Mouse (Mus musculus) cerebellum, postnatal 14 days (tissue): Measurements from ENCODE around the gene Prkce.
A peak's percentile ranks its signal among the peaks of the same experiment; 100 is the strongest.

Source experiments
- DNase-seq, 2 experiments: peaks; one replicate each; pipeline ENCODE4 v3.0.0; 2021; ENCODE audit warnings: mixed read lengths in 2 of 2

Gene Prkce

DNA sequence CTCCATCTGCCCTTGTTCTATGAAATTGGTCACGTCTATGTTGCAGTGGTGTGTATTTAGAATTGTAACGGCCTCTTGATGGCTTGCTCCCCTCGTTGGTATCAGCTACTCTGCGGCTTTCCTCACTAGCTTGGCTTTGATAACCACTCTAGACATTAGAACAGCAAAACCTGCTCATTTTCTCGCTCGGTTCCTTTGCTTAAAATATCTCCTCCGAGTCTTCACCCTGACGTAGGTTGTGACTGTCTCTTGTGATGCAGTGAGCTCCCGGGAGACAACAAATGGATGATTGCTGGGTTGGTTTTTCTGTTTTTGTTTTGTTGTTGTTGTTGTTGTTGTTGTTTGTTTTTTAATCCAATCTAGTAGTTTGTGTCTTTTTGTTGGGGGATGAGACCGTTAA, 361.4 kb downstream of the Prkce start:
- no peak for DNase-seq

DNA sequence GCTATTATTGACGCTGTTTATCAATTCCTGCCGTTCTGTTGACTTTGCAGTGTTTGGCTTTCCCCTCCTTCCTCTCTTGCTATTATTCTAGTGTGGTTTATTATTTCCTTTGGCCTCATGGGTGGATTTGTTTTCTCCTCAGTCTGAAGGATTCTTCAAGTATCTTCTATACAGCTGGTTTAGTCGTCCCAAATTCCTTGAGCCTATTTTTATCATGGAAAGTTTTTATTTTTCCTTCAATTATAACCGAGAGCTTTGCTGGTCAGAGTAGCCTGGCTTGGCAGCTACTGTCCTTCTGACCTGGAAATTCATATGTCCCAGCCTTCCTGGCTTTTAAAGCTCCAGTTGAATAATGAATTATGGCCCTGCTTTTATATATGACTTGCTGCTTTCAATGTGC, 361.8 kb downstream of the Prkce start:
- no peak for DNase-seq

DNA sequence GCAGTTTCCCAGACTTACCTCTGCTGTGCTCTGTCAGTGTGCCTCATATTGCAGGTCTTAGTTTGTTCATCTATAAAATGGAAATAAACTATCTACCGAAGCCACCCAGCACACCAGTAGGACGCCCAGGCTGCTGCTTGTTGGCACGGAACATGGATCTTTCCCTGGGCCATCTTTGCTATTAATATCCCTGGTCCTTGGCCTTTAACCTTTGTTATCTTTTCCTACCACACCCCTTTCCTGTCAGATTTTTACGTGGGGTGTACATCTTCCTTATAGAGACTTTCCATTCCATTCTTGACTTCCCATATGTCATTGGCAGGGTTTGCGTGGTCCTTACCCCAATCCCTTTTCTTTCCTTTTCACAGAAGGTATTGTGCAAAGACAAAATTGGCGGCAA, 363.6 kb downstream of the Prkce start:
- DNase-seq, result no peak

DNA sequence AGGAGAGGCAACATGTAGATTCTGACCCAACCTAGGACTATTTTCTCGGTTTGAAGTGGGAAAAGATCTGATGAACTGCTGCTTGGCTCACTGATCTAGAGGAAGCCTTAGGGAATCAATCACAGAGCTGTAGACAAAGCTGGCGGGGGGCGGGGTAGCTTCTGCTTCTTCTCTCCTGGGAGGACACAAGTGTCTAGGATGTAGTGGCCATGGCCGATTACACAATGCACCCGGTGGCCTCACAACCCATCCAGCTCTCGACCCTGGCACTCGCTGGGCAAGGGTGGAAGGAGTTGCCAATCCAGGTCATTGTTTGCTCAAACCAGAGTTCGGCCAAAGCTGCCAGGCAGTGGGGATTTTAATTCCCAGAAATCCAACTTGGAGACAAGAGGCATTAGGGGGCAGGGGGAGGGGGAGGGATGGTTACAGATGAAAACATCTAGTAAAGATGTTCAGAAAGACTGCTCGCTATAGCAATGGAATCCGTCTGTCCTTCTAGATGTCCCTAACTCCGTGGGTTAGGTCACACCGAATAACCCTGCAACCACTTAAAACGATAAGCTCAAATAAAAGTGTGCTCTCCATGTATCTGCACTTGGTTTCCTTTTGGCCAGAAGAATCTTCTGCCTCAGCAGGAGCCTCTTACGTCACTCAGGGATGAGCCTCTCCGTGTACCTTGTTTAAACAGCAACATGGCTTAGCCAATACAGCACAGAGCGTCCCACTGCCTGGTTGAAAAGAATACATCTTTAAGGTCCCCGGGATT, 365.4 kb downstream of the Prkce start:
- DNase-seq, result peak in 1 of 2 experiments; percentile 26

DNA sequence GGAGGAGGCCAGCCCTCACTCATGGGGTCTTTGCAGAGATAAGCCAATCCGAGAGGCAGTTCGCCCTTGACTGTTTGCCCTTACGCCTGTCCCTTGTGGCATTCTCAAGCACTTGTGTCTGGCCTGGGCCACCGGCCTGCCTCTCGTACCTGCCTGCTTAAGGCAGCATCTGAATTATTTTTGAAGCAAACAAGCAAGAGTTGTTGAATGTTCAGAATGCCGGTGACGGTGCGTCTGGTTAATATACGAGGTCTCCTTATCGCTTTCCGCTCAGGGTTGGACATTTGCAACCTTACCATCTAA, 365.9 kb downstream of the Prkce start:
- no peak for DNase-seq

DNA sequence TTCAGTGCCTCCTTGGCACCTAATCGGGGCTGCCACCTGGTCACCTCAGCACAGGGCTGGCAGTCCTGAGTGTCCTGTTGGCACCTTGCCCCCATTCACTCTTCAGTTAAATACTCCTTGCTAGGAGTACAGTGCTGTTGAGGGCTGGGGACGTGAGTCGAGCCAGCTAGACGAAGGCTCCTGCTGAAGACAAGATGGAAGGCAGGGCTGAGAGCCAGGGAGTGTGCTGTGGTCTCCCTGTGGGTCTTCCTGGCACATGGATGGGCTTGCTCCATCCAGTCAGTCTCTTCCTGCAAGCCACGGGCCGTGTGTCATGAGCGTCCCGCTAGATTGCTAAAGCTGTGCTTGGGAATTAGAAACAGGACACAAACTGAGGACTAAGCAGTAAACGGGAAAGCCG, 367.5 kb downstream of the Prkce start:
- DNase-seq, result peak; percentile 88 to 91

DNA sequence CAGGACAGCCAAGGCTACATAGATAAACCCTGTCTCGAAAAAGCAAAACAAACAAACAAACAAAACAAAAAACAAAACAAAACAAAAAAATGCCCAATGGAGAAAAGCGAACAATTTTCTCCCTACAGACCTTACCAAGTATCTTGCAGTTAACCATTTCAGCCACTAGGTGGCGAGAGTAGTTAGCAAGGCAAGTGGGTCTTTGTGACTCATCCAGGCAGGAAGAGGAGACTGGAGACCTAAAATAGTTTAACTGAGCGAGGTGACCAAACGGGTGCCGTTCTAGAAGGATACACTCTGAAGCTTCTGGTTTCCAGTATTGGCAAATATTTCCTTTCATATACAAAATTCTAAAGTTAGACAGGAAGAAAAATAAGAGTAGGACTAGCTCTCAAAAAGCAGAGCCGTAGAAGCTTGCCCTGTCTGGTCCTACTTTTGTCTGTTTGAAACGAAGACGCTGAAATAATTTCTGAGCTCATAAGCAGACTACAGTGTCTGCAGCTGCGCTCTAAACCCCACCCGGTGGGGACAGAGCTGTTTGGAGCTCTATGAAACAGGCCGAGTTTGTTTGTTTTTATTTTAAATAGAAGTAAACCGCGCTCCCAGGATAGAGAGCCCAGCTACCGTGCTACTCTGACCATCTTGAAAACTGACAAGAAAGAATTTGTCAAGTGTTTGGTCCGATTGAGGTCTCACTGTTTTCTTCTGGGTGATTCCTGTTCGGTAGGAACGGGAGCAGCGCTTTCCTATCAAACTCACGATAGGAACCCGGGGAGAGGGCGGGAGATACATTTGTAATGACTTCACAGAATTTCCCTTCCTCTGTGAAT, 368.5 kb downstream of the Prkce start:
- DNase-seq, result peak; percentile 89

DNA sequence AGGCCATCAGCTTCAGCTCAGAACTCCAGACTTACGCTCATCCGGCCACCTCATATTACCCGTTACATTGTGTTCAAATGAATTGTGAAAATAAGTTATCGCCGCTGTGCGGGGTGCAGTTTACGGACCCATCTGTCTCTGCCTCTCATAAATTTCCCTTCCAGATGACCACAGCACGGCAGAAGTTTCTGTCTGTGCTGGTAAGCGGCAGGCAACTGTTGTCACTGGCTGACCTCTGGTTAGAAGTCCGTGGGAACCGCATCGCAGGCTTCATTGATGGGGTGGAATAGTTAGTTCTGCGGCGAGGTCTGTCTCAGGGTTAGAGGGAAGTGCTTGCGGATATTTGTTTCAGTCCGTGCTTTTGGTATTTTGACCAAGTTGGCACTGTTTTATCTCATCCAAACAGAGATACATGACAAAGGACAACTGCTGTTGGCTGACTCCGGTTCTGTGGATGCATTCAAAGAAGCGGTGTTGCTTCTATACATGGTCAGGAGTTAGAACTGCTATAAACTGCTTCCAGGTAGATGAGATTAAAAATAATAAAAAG, 372.4 kb downstream of the Prkce start:
- no peak for DNase-seq

DNA sequence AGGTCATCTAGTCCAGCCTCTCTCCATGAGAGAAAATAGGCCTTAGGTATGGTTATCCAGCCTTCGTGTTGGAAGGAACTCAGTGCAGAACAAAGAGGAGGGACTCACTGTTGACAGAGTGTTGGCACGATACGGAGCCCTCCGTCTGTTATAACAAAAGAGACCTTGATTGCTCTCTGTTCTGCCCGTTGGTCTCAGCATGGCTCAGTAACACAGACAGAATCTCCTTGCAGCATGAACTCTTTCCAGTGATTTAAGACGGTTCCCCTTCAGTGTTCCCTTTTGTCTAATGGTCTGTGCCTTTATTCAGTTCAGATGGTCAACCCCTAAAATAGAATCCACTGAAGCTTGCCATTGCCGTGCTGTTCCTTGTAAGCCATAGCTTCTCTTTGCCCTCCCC, 378.9 kb downstream of the Prkce start:
- DNase-seq, result peak; percentile 38 to 48

DNA sequence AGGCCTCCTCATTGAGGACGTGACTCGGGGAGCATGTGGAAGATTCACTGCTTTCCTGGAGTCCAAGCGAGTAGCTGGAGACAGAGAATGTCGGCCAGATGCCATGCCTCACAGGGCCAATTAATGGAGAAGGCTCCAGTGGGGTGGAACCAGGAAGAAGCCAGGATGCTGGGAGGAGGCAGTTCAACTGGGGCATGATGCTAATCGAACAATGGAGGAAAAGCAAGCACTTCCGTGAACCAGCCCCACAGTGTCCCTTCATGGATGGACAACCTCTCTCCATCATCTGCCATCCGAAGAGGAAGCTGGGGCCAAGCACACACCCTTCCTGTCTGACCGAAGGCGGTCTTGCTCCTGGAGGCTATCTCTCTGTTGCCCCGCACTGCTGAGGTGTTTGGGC, 381.5 kb downstream of the Prkce start:
- no peak for DNase-seq

DNA sequence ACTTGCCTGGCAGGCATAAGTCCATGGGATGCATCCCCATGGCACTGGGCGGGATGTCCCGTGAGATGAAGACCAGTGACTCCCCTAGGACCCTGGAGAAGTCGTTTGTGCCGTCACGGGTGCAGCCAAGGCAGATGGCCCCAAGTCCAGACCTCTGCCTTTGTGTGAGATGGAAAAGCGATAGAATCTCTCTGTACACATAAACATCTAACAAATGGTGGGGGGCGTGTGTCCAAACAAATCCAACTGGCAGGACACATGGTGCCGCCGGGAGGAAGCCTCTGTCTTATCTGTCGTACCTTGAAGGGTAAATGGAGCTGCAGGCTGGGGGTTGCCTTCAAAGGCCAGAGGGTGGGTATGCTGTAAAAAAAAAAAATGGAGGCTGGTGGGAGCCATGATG, 384.0 kb downstream of the Prkce start:
- no peak for DNase-seq

DNA sequence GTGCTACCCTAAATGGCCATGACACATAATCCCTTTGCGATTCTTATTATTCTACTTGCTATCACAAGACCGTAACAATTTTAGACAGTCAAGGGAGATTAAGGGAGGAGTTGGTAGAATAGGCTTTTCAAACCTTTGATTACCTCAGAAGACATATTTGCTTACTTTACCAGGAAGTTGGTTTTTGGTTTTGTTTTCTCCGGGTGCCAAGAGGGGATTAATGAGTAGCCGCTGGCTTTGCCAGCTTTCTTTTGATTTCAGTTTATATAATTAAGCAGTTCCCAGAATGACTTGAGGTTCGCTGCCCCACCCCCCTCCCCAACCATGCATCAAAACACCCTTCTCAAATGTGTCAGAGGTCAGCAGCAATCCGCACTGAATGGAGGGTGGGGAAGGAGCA, 384.4 kb downstream of the Prkce start:
- no peak for DNase-seq

DNA sequence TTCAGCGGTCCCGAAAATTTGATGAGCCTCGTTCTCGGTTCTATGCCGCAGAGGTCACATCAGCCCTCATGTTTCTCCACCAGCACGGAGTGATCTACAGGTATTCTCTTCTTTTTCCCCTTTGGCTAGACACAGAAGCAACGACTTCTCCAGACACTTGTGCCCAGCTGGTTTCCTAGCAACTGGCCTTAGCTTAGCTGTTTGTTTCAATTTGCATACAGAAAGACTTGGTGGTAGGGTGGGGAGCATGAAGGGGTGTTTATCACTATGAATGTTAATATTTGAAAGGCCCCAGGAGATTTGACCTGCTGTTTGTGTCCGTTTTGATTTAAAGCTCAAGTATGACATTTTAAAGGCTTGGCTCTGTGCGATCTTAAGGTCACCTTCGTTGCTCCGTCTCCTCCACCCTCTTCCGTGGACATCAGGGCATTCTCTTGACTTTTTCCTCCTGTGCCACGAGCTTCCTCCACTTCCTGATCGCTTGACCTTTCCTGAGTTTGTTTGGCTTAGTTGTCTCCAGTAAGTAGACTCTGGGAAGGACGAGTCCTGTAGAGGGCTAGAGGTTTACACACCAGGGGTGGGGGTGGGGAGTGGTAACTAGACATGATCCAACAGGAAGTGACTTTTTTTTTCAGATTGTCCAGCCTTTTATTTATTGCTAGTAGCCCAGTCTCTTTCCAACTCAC, 391.8 kb downstream of the Prkce start:
- no peak for DNase-seq

DNA sequence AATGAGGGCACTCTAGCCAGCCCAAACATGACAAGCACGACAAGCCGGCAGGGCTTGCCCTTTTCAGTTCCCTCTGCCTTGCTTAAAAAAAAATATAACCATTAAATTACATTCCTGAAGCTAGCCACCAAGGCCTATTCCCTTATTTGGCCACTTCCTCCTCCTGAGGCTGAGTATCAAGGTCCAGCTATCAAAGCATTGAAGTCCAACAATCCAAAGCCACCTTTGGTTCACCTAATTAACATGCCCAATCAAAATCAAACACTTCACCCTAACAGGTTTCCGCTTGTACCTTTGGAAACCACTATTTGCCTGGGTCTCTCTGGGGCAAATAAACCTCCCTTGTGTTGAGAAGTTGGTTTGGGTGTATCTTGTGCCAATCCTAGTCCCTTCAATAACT, 392.9 kb downstream of the Prkce start:
- no peak for DNase-seq

DNA sequence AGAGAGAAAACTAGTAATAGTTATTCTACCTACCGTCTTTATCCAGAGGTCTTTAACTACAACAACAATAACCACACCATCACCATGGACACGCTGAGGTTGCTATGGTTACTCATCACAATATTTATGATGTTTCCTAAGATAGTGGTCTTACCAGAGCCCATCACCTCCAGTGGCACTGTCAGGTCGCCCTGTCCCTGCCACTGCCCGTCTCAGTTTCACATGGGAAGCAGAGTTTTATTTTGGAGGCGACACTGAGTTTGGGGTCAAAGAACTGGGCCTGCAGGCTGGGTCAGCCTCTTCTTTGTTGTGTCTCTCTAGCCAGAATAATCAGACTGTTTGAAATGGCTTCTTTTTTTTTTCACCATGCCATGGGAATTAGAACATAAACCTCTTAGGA, 402.9 kb downstream of the Prkce start:
- no peak for DNase-seq

DNA sequence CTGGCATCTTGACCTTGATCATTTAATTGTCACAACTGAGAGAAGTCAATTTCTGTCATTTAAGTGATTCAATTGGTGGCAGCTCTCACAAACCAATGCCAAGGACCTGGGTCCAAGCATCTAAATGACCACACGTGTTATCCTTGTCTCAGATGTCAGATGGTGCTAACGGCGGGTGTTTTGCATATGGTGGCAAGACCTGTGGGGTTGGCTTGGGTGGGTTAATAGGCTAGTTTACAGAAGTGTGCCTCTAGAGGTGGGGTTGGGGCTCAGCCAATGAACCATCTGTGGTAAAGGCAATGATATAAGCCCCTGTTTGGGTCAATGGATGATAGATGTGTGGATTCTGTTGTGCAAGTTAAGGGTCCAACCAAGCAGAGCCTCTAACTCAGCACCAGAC, 403.7 kb downstream of the Prkce start:
- peak; percentile 17 to 25 for DNase-seq

DNA sequence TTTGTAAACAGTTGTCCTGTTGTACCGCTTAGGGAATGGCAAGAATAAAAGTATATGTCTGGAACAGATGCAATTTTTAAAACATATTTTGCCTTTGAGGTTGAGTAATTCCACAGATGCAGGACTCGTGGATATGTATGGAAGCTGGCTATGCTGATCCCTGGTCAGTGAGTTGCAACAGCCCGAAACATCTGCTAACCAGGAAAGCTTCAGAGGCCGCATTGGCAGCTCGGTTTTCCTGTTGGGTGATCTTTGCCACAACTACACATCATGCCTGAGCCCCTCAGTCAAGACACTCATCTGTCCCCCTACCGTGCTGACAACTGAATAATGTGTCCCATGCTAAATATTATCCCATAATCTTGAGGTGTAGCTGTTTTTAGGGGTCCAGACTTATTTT, 404.6 kb downstream of the Prkce start:
- no peak for DNase-seq

DNA sequence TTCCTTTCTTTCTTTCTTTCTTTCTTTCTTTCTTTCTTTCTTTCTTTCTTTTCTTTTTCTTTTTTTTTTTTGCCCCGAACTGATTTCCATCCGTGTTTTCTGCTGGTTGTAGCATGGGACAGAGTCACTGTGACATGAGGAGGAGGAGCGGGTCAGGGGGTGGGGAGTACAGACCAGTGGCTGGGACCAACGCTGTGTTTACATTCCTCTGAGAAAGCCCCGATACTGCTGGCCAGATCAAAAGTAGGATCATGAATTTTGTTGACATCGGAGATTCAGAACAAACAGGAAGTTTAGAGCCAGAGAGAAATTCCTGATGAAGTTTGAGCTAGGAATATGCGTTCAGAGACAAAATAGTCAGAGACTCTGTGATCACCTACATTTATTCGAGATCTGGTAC, 405.0 kb downstream of the Prkce start:
- DNase-seq, result no peak

DNA sequence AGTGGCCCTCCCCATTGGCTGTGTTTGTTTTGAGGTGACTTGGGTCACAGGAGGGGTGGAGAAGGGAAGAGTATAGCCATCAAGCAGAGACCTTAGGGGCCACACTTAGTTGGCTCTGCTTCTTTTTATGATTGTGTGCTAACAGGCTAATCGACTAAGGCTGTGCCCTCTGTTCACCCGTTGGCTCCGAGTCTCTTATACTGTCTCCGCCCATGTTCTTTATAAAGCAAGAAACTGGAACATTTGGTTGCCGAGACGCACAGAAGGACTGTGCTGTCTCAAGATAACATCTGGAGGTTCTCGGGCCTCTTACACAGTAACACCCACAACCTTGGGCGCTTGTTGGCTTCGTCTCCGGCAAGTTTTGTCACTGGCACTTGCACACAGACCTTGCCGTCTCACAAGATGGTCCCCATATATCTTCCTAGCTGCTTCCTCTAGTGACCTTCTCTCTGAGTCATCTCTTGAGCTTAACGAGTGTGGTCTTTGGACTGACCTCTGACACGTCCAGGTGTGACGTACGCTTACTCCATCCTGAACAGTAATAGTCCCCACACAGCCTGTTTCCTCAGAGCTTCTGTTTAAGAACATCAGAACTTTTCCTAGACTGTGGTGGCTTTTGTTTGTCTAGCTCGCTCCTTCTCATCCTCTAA, 406.1 kb downstream of the Prkce start:
- no peak for DNase-seq

DNA sequence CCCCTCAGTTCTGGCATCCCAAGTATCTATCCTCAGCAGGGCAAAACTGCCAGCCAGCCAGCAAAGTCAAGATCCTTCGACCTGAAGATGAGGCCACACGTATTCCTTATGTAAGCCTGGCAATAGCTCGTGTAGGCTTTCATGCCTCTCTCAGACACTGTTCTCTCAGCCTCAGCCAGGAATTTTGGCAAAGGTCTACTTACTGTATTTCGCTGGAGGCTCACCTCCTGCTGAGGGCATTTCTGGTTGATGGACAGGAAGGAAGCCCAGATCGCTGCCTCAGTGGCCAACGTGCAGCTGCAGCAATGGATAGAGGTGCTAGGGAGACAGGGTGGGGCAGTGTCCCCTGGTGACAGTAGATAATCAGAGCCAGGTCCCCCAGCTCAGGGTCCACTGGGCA, 413.1 kb downstream of the Prkce start:
- DNase-seq, result peak; percentile 42 to 44

DNA sequence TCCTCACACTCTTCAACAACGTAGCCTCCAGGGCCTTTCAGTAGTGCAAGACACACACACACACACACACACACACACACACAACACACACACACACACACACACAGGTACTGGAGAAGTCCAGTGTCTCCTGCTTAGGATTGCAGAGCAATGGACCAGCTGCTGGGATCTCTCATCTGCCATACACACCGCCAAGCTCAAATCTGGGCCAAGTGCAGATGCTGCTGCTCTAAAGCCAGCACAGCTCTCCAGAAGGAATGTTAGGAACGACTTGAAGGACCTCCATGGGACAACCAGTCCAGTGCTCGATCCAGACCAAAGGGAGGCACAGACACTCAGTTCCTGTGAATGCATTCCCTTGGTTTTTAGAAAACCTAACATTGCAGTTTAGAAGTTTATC, 414.8 kb downstream of the Prkce start:
- DNase-seq, result no peak

DNA sequence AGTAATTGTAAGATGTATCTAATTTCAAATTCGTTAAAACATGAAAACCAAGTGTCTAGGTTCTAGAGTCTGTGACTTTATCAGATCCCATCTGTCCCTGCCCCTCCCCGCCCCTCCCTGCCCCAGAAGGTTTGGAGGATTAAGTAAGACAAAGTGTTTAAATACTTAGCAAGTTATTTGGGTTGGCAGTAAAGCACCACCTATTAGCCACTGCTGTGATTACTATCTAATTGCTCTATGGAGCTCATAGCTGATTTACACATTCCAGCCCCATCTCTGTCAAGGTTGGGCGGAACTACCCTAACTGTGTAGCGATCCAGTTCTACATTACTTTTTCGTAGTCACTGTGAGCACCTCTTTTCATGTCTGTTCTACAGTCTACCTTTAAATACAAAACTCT, 418.9 kb downstream of the Prkce start:
- DNase-seq, result no peak
